In the genomic region with DNA sequence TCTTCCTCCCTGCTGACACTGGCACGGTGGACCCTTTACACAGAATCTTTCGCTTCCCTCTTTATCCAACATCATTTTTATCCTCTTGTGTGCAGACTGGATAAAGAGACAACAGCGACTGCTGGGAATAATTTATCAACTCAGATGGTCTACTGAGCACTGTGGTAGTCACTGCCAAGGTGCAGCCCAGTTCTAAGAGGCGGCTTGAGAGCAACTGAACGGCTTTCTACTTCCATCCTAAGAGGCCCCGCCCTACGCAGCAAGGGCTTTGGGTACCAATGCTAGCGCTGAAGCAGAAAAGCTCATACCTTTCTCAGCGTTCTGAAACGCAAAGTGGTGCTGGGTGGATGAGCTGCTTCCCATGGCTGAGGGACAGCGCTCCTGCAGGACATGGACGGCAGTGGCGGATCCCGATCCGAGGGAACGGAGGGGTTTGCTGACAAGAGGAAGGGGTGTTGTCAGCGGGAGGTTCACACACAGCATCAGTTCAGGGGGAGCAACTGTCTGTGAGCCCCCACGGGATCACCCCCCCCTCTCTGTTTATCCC, we compare ENCODE assay signal across 10 mouse cellular contexts. TPM values are rescaled to one million over a fixed set of nuclear protein-coding genes. Genes with fewer than 3 reads are reported as not detected.
DNase-seq lines count a peak whose midpoint lies in the region; ATAC-seq and TF ChIP-seq lines count a peak whose summit lies in the region.
"Had no signal": no experiment of that assay in that cellular context is flagged by ENCODE, and none has a peak within 500 bp of the region (broad histone marks: within the 10 kb centered on the region; RNA-seq: fewer than 3 reads in every experiment).

No protein-coding gene starts in this region.

- no peak for TF ChIP-seq POLR2A in ES-Bruce4 (IDR thresholded peaks at IDR 0.05; ENCODE audit: insufficient read depth, low read length)

- H3K27me3 ChIP-seq in heart, embryonic 12.5 days (replicated peaks): peaks cover 10% of the 10 kb centered on the region; the same call in 1 of the 2 replicates
- H3K27me3 ChIP-seq in heart, embryonic 10.5 days (ENCODE audit: insufficient read depth, poor library complexity, severe bottlenecking): no peaks in the 10 kb centered on the region
- no peaks in the 10 kb centered on the region for H3K27me3 ChIP-seq in ES-Bruce4 (ENCODE audit: control insufficient read depth, insufficient read depth, low read length, poor library complexity, severe bottlenecking)
- peaks cover 32% of the 10 kb centered on the region; the same call in 1 of the 2 replicates for H3K27me3 ChIP-seq in forebrain, embryonic 10.5 days (ENCODE audit: poor library complexity, severe bottlenecking)
- H3K27me3 ChIP-seq in midbrain, embryonic 12.5 days: peaks cover 12% of the 10 kb centered on the region; the same call in 1 of the 2 replicates
- H3K27me3 ChIP-seq: CH12.LX had no signal

- no peak overlapping the region for H3K4me3 ChIP-seq in heart, embryonic 12.5 days
- no peak overlapping the region for H3K4me3 ChIP-seq in heart, embryonic 10.5 days
- H3K4me3 ChIP-seq in ES-Bruce4 (ENCODE audit: low read depth, low read length): no peak overlapping the region
- peak overlapping the region; percentile 22; the same call in 1 of the 2 replicates for H3K4me3 ChIP-seq in forebrain, embryonic 10.5 days
- no peak overlapping the region for H3K4me3 ChIP-seq in midbrain, embryonic 12.5 days

- peak overlapping the region; percentile 39 for H3K4me2 ChIP-seq in heart, embryonic 12.5 days
- peak overlapping the region; percentile 34 for H3K4me2 ChIP-seq in midbrain, embryonic 12.5 days (replicated peaks)

- no peaks in the 10 kb centered on the region for H3K36me3 ChIP-seq in heart, embryonic 12.5 days
- no peaks in the 10 kb centered on the region for H3K36me3 ChIP-seq in heart, embryonic 10.5 days
- H3K36me3 ChIP-seq in ES-Bruce4 (ENCODE audit: control insufficient read depth, insufficient read depth, low read length, poor library complexity, severe bottlenecking): no peaks in the 10 kb centered on the region
- no peaks in the 10 kb centered on the region for H3K36me3 ChIP-seq in forebrain, embryonic 10.5 days (replicated peaks)
- H3K36me3 ChIP-seq in midbrain, embryonic 12.5 days: no peaks in the 10 kb centered on the region

- no peak for TF ChIP-seq EP300 in ES-Bruce4 (IDR thresholded peaks at IDR 0.05; ENCODE audit: insufficient read depth, low read depth, low read length)

- H3K27ac ChIP-seq in heart, embryonic 12.5 days (ENCODE audit: poor library complexity, severe bottlenecking): no peak overlapping the region
- no peak overlapping the region for H3K27ac ChIP-seq in heart, embryonic 10.5 days
- H3K27ac ChIP-seq in ES-Bruce4 (ENCODE audit: insufficient read depth, low read length): no peak overlapping the region
- no peak overlapping the region for H3K27ac ChIP-seq in forebrain, embryonic 10.5 days
- no peak overlapping the region for H3K27ac ChIP-seq in midbrain, embryonic 12.5 days (replicated peaks)
- H3K27ac ChIP-seq: macrophage had no signal

- no peak for DNase-seq in heart, embryonic 10.5 days (ENCODE audit: low spot score)
- DNase-seq in forebrain, embryonic 10.5 days (ENCODE audit: extremely low spot score, low spot score): peak; percentile 39
- DNase-seq in Muller cell, postnatal 12 days (ENCODE audit: inconsistent ontology term): no peak
- DNase-seq in spleen, adult 18-20 months: no peak

- ATAC-seq in heart, embryonic 12.5 days (ENCODE audit: insufficient number of reproducible peaks, low FRiP score): no peak
- peak; percentile 62 for ATAC-seq in midbrain, embryonic 12.5 days (ENCODE audit: low FRiP score, low read depth)
- no peak for ATAC-seq in CD4-positive, CD25-positive, alpha-beta regulatory T cell, adult 4 months

- 19% methylated on average over 18 of the region's 18 CpGs for WGBS in heart, embryonic 12.5 days
- WGBS in heart, embryonic 10.5 days: 15% methylated on average over 18 of the region's 18 CpGs
- 16% methylated on average over 18 of the region's 18 CpGs for WGBS in forebrain, embryonic 10.5 days
- 14% methylated on average over 18 of the region's 18 CpGs for WGBS in midbrain, embryonic 12.5 days

- 0 out of 2 replicates have a peak, but pooled peaks cover 15% of the 10 kb centered on the region for H3K4me1 ChIP-seq in heart, embryonic 12.5 days (replicated peaks)
- peaks cover 16% of the 10 kb centered on the region for H3K4me1 ChIP-seq in heart, embryonic 10.5 days
- H3K4me1 ChIP-seq in ES-Bruce4 (ENCODE audit: control insufficient read depth, insufficient read depth, low read length): no peaks in the 10 kb centered on the region
- peaks cover 27% of the 10 kb centered on the region for H3K4me1 ChIP-seq in forebrain, embryonic 10.5 days
- H3K4me1 ChIP-seq in midbrain, embryonic 12.5 days: no peaks in the 10 kb centered on the region; the same call in 1 of the 2 replicates

- H3K9ac ChIP-seq in heart, embryonic 12.5 days: no peak overlapping the region
- no peak overlapping the region for H3K9ac ChIP-seq in ES-Bruce4 (ENCODE audit: low read depth, poor library complexity, severe bottlenecking)
- H3K9ac ChIP-seq in midbrain, embryonic 12.5 days (replicated peaks): no peak overlapping the region

- H3K9me3 ChIP-seq in heart, embryonic 12.5 days (replicated peaks): peaks cover 3% of the 10 kb centered on the region
- H3K9me3 ChIP-seq in heart, embryonic 10.5 days: peaks cover 7% of the 10 kb centered on the region; the same call in 1 of the 2 replicates
- no peaks in the 10 kb centered on the region for H3K9me3 ChIP-seq in ES-Bruce4 (replicated peaks; ENCODE audit: control insufficient read depth, insufficient read depth, low read length, poor library complexity, severe bottlenecking)
- no peaks in the 10 kb centered on the region; the same call in 1 of the 2 replicates for H3K9me3 ChIP-seq in forebrain, embryonic 10.5 days
- H3K9me3 ChIP-seq in midbrain, embryonic 12.5 days: no peaks in the 10 kb centered on the region

- peak; percentile 46 for TF ChIP-seq CTCF in ES-Bruce4 (IDR thresholded peaks at IDR 0.05; ENCODE audit: low read depth, low read length)

RNA-seq across cellular contexts. Expression of a gene that starts 3.2 kb away (rescaled TPM):
- not detected in 2 replicates for polyA plus RNA-seq in heart, embryonic 12.5 days (2016; fragmentation: Nextera tagmentation; extraction: Ambion mirVana)
- polyA plus RNA-seq in heart, embryonic 10.5 days (2016; fragmentation: Nextera tagmentation; extraction: Ambion mirVana): 0.14 TPM in 1 of 2 replicates, not detected in the other
- polyA plus RNA-seq in ES-Bruce4 (2011; ENCODE audit: insufficient read depth, insufficient read length, low read depth, missing spikeins): 3.2 and 3.9 TPM in 2 replicates
- 0.23 TPM in 1 of 2 replicates, not detected in the other for polyA plus RNA-seq in forebrain, embryonic 10.5 days (2016; fragmentation: Nextera tagmentation; extraction: Ambion mirVana)
- 0.19 and 0.21 TPM in 2 replicates for polyA plus RNA-seq in midbrain, embryonic 12.5 days (2016; fragmentation: Nextera tagmentation; extraction: Ambion mirVana)
- polyA plus RNA-seq in CD4-positive, CD25-positive, alpha-beta regulatory T cell, adult 4 months (2017; shearing (Covaris generic)): under 1 TPM in 1 of 2 experiments, not detected in 1; 0.27 TPM
- polyA plus RNA-seq: macrophage had no signal

RNA-seq across cellular contexts. Expression of a gene that starts 25.1 kb away (rescaled TPM):
- polyA plus RNA-seq in heart, embryonic 12.5 days (2016; fragmentation: Nextera tagmentation; extraction: Ambion mirVana): 4.8 and 6.6 TPM in 2 replicates
- polyA plus RNA-seq in heart, embryonic 10.5 days (2016; fragmentation: Nextera tagmentation; extraction: Ambion mirVana): 7.0 and 9.2 TPM in 2 replicates
- polyA plus RNA-seq in ES-Bruce4 (2011; ENCODE audit: insufficient read depth, insufficient read length, low read depth, missing spikeins): 6.7 and 9.8 TPM in 2 replicates
- 2.6 and 3.3 TPM in 2 replicates for polyA plus RNA-seq in forebrain, embryonic 10.5 days (2016; fragmentation: Nextera tagmentation; extraction: Ambion mirVana)
- 5.9 and 6.6 TPM in 2 replicates for polyA plus RNA-seq in midbrain, embryonic 12.5 days (2016; fragmentation: Nextera tagmentation; extraction: Ambion mirVana)
- 10 to 100 TPM; 11.1 to 11.8 TPM for polyA plus RNA-seq in CD4-positive, CD25-positive, alpha-beta regulatory T cell, adult 4 months (2017; shearing (Covaris generic))

RNA-seq across cellular contexts. Expression of a gene that starts 37.7 kb away (rescaled TPM):
- polyA plus RNA-seq in heart, embryonic 12.5 days (2016; fragmentation: Nextera tagmentation; extraction: Ambion mirVana): not detected in 2 replicates
- not detected in 2 replicates for polyA plus RNA-seq in heart, embryonic 10.5 days (2016; fragmentation: Nextera tagmentation; extraction: Ambion mirVana)
- polyA plus RNA-seq in ES-Bruce4 (2011; ENCODE audit: insufficient read depth, insufficient read length, low read depth, missing spikeins): not detected in 2 replicates
- polyA plus RNA-seq in forebrain, embryonic 10.5 days (2016; fragmentation: Nextera tagmentation; extraction: Ambion mirVana): not detected in 2 replicates
- polyA plus RNA-seq in midbrain, embryonic 12.5 days (2016; fragmentation: Nextera tagmentation; extraction: Ambion mirVana): not detected in 2 replicates
- polyA plus RNA-seq in CD4-positive, CD25-positive, alpha-beta regulatory T cell, adult 4 months (2017; shearing (Covaris generic)): not detected
- polyA plus RNA-seq: macrophage had no signal

RNA-seq across cellular contexts. Expression of a gene that starts 57.4 kb away (rescaled TPM):
- 28.5 and 29.0 TPM in 2 replicates for polyA plus RNA-seq in heart, embryonic 12.5 days (2016; fragmentation: Nextera tagmentation; extraction: Ambion mirVana)
- polyA plus RNA-seq in heart, embryonic 10.5 days (2016; fragmentation: Nextera tagmentation; extraction: Ambion mirVana): 33.2 and 39.5 TPM in 2 replicates
- polyA plus RNA-seq in ES-Bruce4 (2011; ENCODE audit: insufficient read depth, insufficient read length, low read depth, missing spikeins): 80.4 and 83.8 TPM in 2 replicates
- 59.4 and 63.0 TPM in 2 replicates for polyA plus RNA-seq in forebrain, embryonic 10.5 days (2016; fragmentation: Nextera tagmentation; extraction: Ambion mirVana)
- 38.0 and 43.3 TPM in 2 replicates for polyA plus RNA-seq in midbrain, embryonic 12.5 days (2016; fragmentation: Nextera tagmentation; extraction: Ambion mirVana)
- 10 to 100 TPM; 41.8 to 62.4 TPM for polyA plus RNA-seq in CD4-positive, CD25-positive, alpha-beta regulatory T cell, adult 4 months (2017; shearing (Covaris generic))
